Mouse (Mus musculus): ENCODE measurements around the gene Afap1.

Afap1 gene

GRCm38 (mm10) chr5:36040398-36041235 is 147.5 kb downstream of the Afap1 start:
- no peak for DNase-seq (ENCODE audit: low spot score in 2 of 2)

- no peak for DNase-seq (ENCODE audit: low spot score in 2 of 2)
Observed at GRCm38 (mm10) chr5:36041236-36041562, 148.1 kb downstream of the Afap1 start.

DNA sequence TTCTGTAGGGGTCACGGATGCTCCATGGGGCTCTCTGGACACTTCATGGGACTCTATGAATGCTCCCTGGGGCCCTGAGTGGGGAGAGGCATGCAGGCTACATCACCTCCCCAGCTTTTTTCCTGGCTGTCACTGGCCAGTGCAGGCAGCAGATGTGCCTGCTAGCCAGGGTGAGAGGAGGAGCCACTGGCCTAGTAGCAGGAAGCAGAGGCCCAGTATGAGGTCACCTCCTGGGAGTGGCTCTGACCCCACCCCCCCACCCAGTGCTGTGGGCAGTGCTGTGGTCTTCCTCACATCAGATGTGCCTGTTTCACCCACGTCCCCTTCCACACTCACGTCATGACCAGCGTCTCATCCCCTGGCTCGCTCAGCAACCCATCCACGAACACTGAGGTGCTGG is 148.6 kb downstream of the Afap1 start:
- DNase-seq (ENCODE audit: low spot score in 2 of 2): peak; percentile 16 to 57

DNA sequence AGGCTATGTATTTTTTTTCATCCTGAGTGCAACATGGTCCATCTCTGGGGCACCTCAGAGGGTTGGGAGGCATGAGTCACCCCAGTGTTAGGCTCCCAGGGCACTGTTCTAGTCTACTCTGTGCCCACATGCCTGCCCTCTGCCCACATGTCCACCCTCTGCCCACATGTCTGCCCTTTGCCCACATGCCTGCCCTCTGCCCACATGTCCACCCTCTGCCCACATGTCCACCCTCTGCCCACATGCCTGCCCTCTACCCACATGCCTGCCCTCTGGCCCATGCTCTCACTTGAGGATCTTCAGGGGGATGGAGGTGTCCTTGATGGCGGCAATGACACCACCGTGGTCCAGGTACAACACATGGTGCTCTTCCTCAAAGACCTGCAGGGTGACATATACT is 150.0 kb downstream of the Afap1 start:
- DNase-seq (ENCODE audit: low spot score in 2 of 2): no peak
